Mouse (Mus musculus) testis, adult 2 months (tissue): ENCODE results near the gene Iglon5. TPM values are rescaled to one million over a fixed set of nuclear protein-coding genes. Genes with fewer than 3 reads are reported as not detected.

ENCODE experiments used
- H3K27ac ChIP-seq: fragments of 200-500 bp; 2 replicates; pipeline ENCODE4 v1.5.1; 2012; ENCODE audit warnings: low read depth, low read length; ENCODE audit not compliant: control insufficient read depth, insufficient read depth
- H3K27me3 ChIP-seq: fragments of 200-500 bp; 2 replicates; pipeline ENCODE4 v1.6.1; 2012; ENCODE audit warnings: mild to moderate bottlenecking, low read length, moderate library complexity; ENCODE audit not compliant: control insufficient read depth, insufficient read depth
- H3K36me3 ChIP-seq: fragments of 200-500 bp; 2 replicates; pipeline ENCODE4 v1.6.1; 2012; ENCODE audit warnings: mild to moderate bottlenecking, low read length; ENCODE audit not compliant: control insufficient read depth, insufficient read depth
- H3K4me1 ChIP-seq: fragments of 200-500 bp; 2 replicates; pipeline ENCODE4 v1.6.1; 2012; ENCODE audit warnings: low read length; ENCODE audit not compliant: control insufficient read depth, insufficient read depth
- H3K4me3 ChIP-seq: fragments of 200-500 bp; 2 replicates; pipeline ENCODE4 v1.5.1; 2012; ENCODE audit warnings: low read depth, mild to moderate bottlenecking, low read length, moderate library complexity, mixed read lengths; ENCODE audit not compliant: control insufficient read depth
- CTCF ChIP-seq: fragments of 200-500 bp; IDR thresholded peaks from 2 replicates; pipeline ENCODE4 v1.5.1; 2012; ENCODE audit warnings: low read depth, mild to moderate bottlenecking, inconsistent platforms, low read length, moderate library complexity; ENCODE audit not compliant: control insufficient read depth, insufficient read depth, insufficient replicate concordance
- POLR2A ChIP-seq: fragments of 200-500 bp; IDR thresholded peaks from 2 replicates; pipeline ENCODE4 v1.6.1; 2012; ENCODE audit warnings: low read depth, mild to moderate bottlenecking, inconsistent platforms, low read length, moderate library complexity; ENCODE audit not compliant: control insufficient read depth
- polyA plus RNA-seq: library from polyadenylated mRNA; depleted of rRNA; stranded (reverse); fragments of >200 nt; gene quantifications from 2 replicates; pipeline ENCODE4 v1.2.3, GENCODE M21; 2012; rRNA removed

Gene Iglon5
- polyA plus RNA-seq, 1 experiment = 7.4 TPM

- Histone ChIP-seq H3K36me3 (no peaks in the 10 kb centered on the region), H3K4me3 (no peak overlapping the region), H3K27ac (no peak overlapping the region), H3K4me1 (no peaks in the 10 kb centered on the region; the same call in 1 of the 2 replicates), H3K27me3 (no peaks in the 10 kb centered on the region)
- TF ChIP-seq CTCF (peak; percentile 96), POLR2A (no peak)
Measured at GRCm38 (mm10) chr7:43422995-43423617, 66.8 kb downstream of the Iglon5 start.

Other genes with a start within 250 kb of the Iglon5 start
- 6.7 TPM in 2 replicates for gene Zfp715, start 176.8 kb downstream of the Iglon5 start, polyA plus RNA-seq
- gene Siglecf, start 138.7 kb downstream of the Iglon5 start, polyA plus RNA-seq = 0.10 and 0.11 TPM in 2 replicates
- 0.05 and 0.06 TPM in 2 replicates for gene Siglecg, start 81.9 kb downstream of the Iglon5 start, polyA plus RNA-seq
- 0.07 TPM in 1 of 2 replicates, not detected in the other for gene Lim2, start 62.4 kb downstream of the Iglon5 start, polyA plus RNA-seq
- 0.25 TPM in 1 of 2 replicates, not detected in the other for gene Nkg7, start 53.0 kb downstream of the Iglon5 start, polyA plus RNA-seq
- gene Cldnd2, start 49.3 kb downstream of the Iglon5 start, polyA plus RNA-seq = 247 and 279 TPM in 2 replicates
- gene Etfb, start 46.0 kb downstream of the Iglon5 start, polyA plus RNA-seq = 50.5 and 51.5 TPM in 2 replicates
- gene Gm45233, start 45.9 kb downstream of the Iglon5 start, polyA plus RNA-seq = 5.4 and 7.5 TPM in 2 replicates
- gene Vsig10l, start 26.9 kb downstream of the Iglon5 start, polyA plus RNA-seq = 10.9 and 12.9 TPM in 2 replicates
- gene 4931406B18Rik, start 15.9 kb upstream of the Iglon5 start, polyA plus RNA-seq = 12.4 and 13.8 TPM in 2 replicates
- 7.5 and 8.1 TPM in 2 replicates for gene Cd33, start 54.4 kb upstream of the Iglon5 start, polyA plus RNA-seq
- 0.19 and 0.23 TPM in 2 replicates for gene Zfp658, start 72.2 kb upstream of the Iglon5 start, polyA plus RNA-seq
- gene Zfp719, start 89.5 kb upstream of the Iglon5 start, polyA plus RNA-seq = 2.9 and 3.8 TPM in 2 replicates
- gene Zfp819, start 117.1 kb upstream of the Iglon5 start, polyA plus RNA-seq = 9.2 and 10.6 TPM in 2 replicates
- gene Ceacam18, start 144.6 kb upstream of the Iglon5 start, polyA plus RNA-seq = 0.16 TPM in 1 of 2 replicates, not detected in the other
- gene Siglece, start 170.1 kb upstream of the Iglon5 start, polyA plus RNA-seq = 4.7 and 6.1 TPM in 2 replicates
- gene Ctu1, start 181.9 kb upstream of the Iglon5 start, polyA plus RNA-seq = 0.74 and 1.2 TPM in 2 replicates
- 0.23 and 0.40 TPM in 2 replicates for gene Klk14, start 200.3 kb upstream of the Iglon5 start, polyA plus RNA-seq
- gene Klk13, start 222.5 kb upstream of the Iglon5 start, polyA plus RNA-seq = not detected in 2 replicates